Mouse (Mus musculus) thymus, adult 2 months (tissue): ENCODE measurements around the gene Olfr616. TPM values are rescaled to one million over a fixed set of nuclear protein-coding genes. Genes with fewer than 3 reads are reported as not detected.
"Not testable (repeated sequence)": the region's sequence is repeated elsewhere in the genome, so short reads cannot be mapped to it uniquely, and the experiment has no call there.

Experiments used
- DNase-seq: peaks from one replicate; pipeline ENCODE4 v3.0.0; 2021
- H3K27ac ChIP-seq: fragments of 200-500 bp; 2 replicates; pipeline ENCODE4 v1.5.1; 2012; ENCODE audit warnings: low read length, control low read depth; ENCODE audit not compliant: control insufficient read depth, insufficient read depth
- H3K27me3 ChIP-seq: fragments of 200-500 bp; 2 replicates; pipeline ENCODE4 v1.6.1; 2012; ENCODE audit warnings: mild to moderate bottlenecking, low read length, moderate library complexity, mixed read lengths; ENCODE audit not compliant: control insufficient read depth, insufficient read depth
- H3K36me3 ChIP-seq: fragments of 200-500 bp; 2 replicates; pipeline ENCODE4 v1.6.1; 2012; ENCODE audit warnings: mild to moderate bottlenecking, low read length, moderate library complexity; ENCODE audit not compliant: control insufficient read depth, insufficient read depth
- H3K4me1 ChIP-seq: fragments of 200-500 bp; replicated peaks from 2 replicates; pipeline ENCODE4 v1.6.1; 2012; ENCODE audit warnings: low read length; ENCODE audit not compliant: control insufficient read depth, insufficient read depth
- H3K4me3 ChIP-seq: fragments of 200-500 bp; 2 replicates; pipeline ENCODE4 v1.5.1; 2012; ENCODE audit warnings: mild to moderate bottlenecking, low read length, control low read depth, moderate library complexity; ENCODE audit not compliant: control insufficient read depth, insufficient read depth
- CTCF ChIP-seq: fragments of 200-500 bp; IDR thresholded peaks from 2 replicates; pipeline ENCODE4 v1.5.1; 2012; ENCODE audit warnings: mild to moderate bottlenecking, control low read depth, low read length, moderate library complexity, borderline replicate concordance; ENCODE audit not compliant: control insufficient read depth, poor library complexity, insufficient read depth; ENCODE audit errors: extremely low read depth
- POLR2A ChIP-seq: fragments of 200-500 bp; IDR thresholded peaks from 2 replicates; pipeline ENCODE4 v1.6.1; 2012; ENCODE audit warnings: mild to moderate bottlenecking, low read length, control low read depth, moderate library complexity; ENCODE audit not compliant: control insufficient read depth, poor library complexity, insufficient read depth; ENCODE audit errors: extremely low read depth
- WGBS: fragments of 180-500 bp; shearing (Covaris S2); methylation state at CpG from one replicate; pipeline ENCODE4 v1.1.7; 2018; 5-methylcytosine and 5-hydroxymethylcytosine counted together
- polyA plus RNA-seq: library from polyadenylated mRNA; depleted of rRNA; stranded (reverse); fragments of >200 nt; gene quantifications from 2 replicates; pipeline ENCODE4 v1.2.3, GENCODE M21; 2012; rRNA removed

Gene Olfr616
- polyA plus RNA-seq, 1 experiment: not detected

- H3K4me1 ChIP-seq: no peaks in the 10 kb centered on the region
- DNase-seq: no peak
- no peak within 1 kb of the TSS for H3K27ac ChIP-seq
- no peaks in the 10 kb centered on the region for H3K27me3 ChIP-seq
- H3K36me3 ChIP-seq: no peaks in the 10 kb centered on the region
- TF ChIP-seq CTCF: no peak
- no peak for TF ChIP-seq POLR2A
- H3K4me3 ChIP-seq: no peak within 1 kb of the TSS
- WGBS: 41% methylated on average over 2 of the region's 2 CpGs
These were observed 21.2 kb downstream of the Olfr616 start, which contains the start of gene Olfr613 for GRCm38 (mm10) chr7:103547774-103548173. Gene Olfr613 (plus strand): TSS chr7:103548074.

GRCm38 (mm10) chr7:103542617-103543016 lies 26.3 kb downstream of the Olfr616 start, which contains the start of gene Olfr612:
Gene Olfr612 (minus strand): TSS chr7:103542717.
- not testable (repeated sequence) for H3K4me1 ChIP-seq, H3K27ac ChIP-seq, DNase-seq, H3K36me3 ChIP-seq, H3K27me3 ChIP-seq, H3K4me3 ChIP-seq
- WGBS: 93% methylated on average over 2 of the region's 2 CpGs

- not testable (repeated sequence) for H3K4me3 ChIP-seq, H3K27me3 ChIP-seq, H3K27ac ChIP-seq, H3K4me1 ChIP-seq, H3K36me3 ChIP-seq, DNase-seq
- WGBS: 79% methylated on average over 1 of the region's 1 CpGs
These were observed 48.2 kb downstream of the Olfr616 start, which contains the start of gene Olfr611 for GRCm38 (mm10) chr7:103520746-103521145. Gene Olfr611 (minus strand): TSS chr7:103520846.

Other genes starting within 250 kb of the Olfr616 start
- not detected in 2 replicates for gene Olfr598, start 245.6 kb downstream of the Olfr616 start, polyA plus RNA-seq
- not detected in 2 replicates for gene Olfr599, start 233.2 kb downstream of the Olfr616 start, polyA plus RNA-seq
- gene Olfr600, start 219.5 kb downstream of the Olfr616 start, polyA plus RNA-seq: not detected in 2 replicates
- not detected in 2 replicates for gene Olfr601, start 206.5 kb downstream of the Olfr616 start, polyA plus RNA-seq
- gene Olfr603, start 183.0 kb downstream of the Olfr616 start, polyA plus RNA-seq: not detected in 2 replicates
- 0.13 TPM in 1 of 2 replicates, not detected in the other for gene Usp17lc, start 154.1 kb downstream of the Olfr616 start, polyA plus RNA-seq
- gene Olfr605, start 123.7 kb downstream of the Olfr616 start, polyA plus RNA-seq: not detected in 2 replicates
- gene Olfr606, start 120.1 kb downstream of the Olfr616 start, polyA plus RNA-seq: not detected in 2 replicates
- not detected in 2 replicates for gene Olfr607, start 105.0 kb downstream of the Olfr616 start, polyA plus RNA-seq
- not detected in 2 replicates for gene Olfr608, start 99.3 kb downstream of the Olfr616 start, polyA plus RNA-seq
- gene Olfr609, start 71.1 kb downstream of the Olfr616 start, polyA plus RNA-seq: not detected in 2 replicates
- gene Olfr610, start 57.0 kb downstream of the Olfr616 start, polyA plus RNA-seq: not detected in 2 replicates
- gene Olfr611, start 48.3 kb downstream of the Olfr616 start, polyA plus RNA-seq: not detected in 2 replicates
- not detected in 2 replicates for gene Olfr612, start 26.4 kb downstream of the Olfr616 start, polyA plus RNA-seq
- not detected in 2 replicates for gene Olfr613, start 21.1 kb downstream of the Olfr616 start, polyA plus RNA-seq
- not detected in 2 replicates for gene Olfr615, start 13.1 kb downstream of the Olfr616 start, polyA plus RNA-seq
- gene Olfr617, start 3.9 kb upstream of the Olfr616 start, polyA plus RNA-seq: not detected in 2 replicates
- gene Olfr618, start 21.0 kb upstream of the Olfr616 start, polyA plus RNA-seq: not detected in 2 replicates
- not detected in 2 replicates for gene Olfr619, start 31.4 kb upstream of the Olfr616 start, polyA plus RNA-seq
- gene Olfr620, start 43.4 kb upstream of the Olfr616 start, polyA plus RNA-seq: not detected in 2 replicates
- not detected in 2 replicates for gene Olfr622, start 73.6 kb upstream of the Olfr616 start, polyA plus RNA-seq
- gene Olfr623, start 94.6 kb upstream of the Olfr616 start, polyA plus RNA-seq: not detected in 2 replicates
- 0.03 TPM in 1 of 2 replicates, not detected in the other for gene Olfr624, start 102.0 kb upstream of the Olfr616 start, polyA plus RNA-seq
- not detected in 2 replicates for gene Olfr625-ps1, start 113.6 kb upstream of the Olfr616 start, polyA plus RNA-seq
- not detected in 2 replicates for gene Olfr243, start 145.5 kb upstream of the Olfr616 start, polyA plus RNA-seq
- gene Olfr628, start 161.2 kb upstream of the Olfr616 start, polyA plus RNA-seq: not detected in 2 replicates
- gene Olfr629, start 175.8 kb upstream of the Olfr616 start, polyA plus RNA-seq: not detected in 2 replicates
- gene Olfr630, start 188.2 kb upstream of the Olfr616 start, polyA plus RNA-seq: not detected in 2 replicates
- gene Olfr69, start 202.5 kb upstream of the Olfr616 start, polyA plus RNA-seq: not detected in 2 replicates
- gene Olfr68, start 210.6 kb upstream of the Olfr616 start, polyA plus RNA-seq: not detected in 2 replicates
- not detected in 2 replicates for gene Olfr67, start 222.7 kb upstream of the Olfr616 start, polyA plus RNA-seq
- gene Hbb-bt, start 244.9 kb upstream of the Olfr616 start, polyA plus RNA-seq: 168 and 261 TPM in 2 replicates